Mouse (Mus musculus): Measurements from ENCODE around the gene Pygm.

Gene Pygm

DNA sequence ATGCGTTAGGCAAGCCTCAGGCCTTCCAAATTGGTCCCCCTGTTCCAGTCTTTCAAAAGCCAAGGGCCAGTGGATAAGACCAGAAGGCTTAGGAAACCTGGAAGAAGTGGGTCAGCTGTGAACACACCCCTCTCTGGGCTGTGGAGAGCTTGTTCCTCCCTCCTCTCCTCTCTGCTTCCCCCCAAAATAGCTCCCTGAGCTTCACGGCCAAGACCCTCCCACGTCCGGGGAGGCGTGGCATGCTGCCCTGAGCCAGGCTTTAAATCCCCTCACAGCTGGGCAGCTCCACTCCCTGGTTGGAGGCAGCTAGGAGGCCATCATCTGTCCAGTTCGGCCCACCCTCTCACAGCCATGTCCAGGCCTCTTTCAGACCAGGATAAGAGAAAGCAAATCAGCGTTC, at the start of gene Pygm:
Gene Pygm, plus strand, starts transcription at position 272 of the 400 bp plus-strand sequence.
- DNase-seq: peak; percentile 93

DNA sequence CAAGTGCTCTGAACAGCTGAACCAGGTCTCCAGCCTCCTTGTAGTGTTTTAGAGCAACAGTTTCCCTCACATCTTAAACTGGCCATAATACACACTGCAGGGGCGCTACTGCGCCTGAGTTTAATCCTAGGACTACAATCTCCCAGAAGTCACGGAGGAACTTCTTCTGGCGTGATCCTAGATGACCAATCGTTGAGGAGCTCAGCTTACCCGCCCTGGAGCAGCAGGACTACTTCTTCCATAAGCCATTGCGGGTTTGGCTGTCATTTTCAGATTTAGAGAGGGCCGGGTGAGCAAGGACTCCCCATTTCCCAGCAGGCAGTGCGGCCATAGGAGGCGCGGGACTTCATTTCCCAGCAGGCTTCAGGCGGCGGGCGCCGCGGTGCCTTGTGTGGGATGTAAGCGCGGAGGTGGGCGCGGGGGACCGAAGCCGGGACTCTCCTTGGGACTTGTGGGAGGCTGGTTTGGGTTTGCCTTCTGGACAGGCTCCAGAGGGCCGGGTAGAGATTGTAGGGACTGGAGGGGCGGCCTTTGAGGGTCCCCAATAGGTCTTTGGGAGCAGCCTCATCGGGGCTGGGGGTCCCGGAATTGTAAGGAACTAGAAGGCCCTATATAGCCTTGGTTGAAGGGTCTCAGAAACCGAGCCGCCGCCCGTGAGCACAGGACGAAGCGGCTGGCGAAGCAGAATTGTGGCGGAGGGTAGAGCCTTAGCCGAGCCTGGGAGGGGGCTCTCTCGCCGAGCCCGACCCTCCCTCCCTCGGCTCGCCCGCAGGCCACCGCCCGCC, 49.3 kb upstream of the Pygm start, which contains the start of gene Men1:
Gene Men1, plus strand, starts transcription at position 307 of the 785 bp plus-strand sequence.
- peak; percentile 97 for DNase-seq

GRCm38 (mm10) chr19:6335458-6335827, 48.8 kb upstream of the Pygm start:
- no peak for DNase-seq

GRCm38 (mm10) chr19:6336920-6337319, 47.3 kb upstream of the Pygm start:
- DNase-seq: no peak

DNA sequence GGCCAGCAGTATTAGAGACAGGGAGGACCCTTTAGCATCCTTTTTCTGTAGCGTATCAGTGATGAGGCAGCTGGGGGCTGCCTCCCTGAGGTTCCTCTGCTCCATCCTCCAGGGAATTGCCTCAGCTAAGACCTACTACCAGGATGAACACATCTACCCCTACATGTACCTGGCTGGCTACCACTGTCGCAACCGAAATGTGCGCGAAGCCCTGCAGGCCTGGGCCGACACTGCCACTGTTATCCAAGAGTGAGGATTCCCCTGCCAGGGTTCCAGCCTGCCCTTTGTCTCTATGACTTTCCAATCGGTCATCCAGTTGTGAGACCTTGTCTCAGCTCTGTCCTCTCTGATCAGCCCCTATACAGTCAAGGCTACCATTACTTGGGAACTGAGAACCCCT, 46.0 kb upstream of the Pygm start:
- DNase-seq: no peak

DNA sequence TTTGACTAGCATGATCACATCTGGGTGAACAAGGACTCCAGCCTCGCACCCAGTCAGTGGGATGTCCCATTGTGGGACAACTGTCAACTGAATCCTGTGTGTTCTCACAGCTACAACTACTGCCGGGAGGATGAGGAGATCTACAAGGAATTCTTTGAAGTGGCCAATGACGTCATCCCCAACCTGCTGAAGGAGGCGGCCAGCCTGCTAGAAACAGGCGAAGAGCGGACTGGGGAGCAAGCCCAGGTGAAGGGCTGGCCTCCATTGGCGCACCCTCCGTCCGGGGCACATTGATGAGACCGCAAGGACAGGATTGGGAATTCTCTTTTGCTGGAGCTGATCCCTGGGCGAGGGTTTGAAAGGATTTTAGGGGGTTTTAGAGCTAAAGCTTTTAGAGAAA, 45.5 kb upstream of the Pygm start:
- no peak for DNase-seq

GRCm38 (mm10) chr19:6339191-6339590, 45.0 kb upstream of the Pygm start:
- no peak for DNase-seq

GRCm38 (mm10) chr19:6339890-6340504, 44.2 kb upstream of the Pygm start:
- peak; percentile 77 for DNase-seq

DNA sequence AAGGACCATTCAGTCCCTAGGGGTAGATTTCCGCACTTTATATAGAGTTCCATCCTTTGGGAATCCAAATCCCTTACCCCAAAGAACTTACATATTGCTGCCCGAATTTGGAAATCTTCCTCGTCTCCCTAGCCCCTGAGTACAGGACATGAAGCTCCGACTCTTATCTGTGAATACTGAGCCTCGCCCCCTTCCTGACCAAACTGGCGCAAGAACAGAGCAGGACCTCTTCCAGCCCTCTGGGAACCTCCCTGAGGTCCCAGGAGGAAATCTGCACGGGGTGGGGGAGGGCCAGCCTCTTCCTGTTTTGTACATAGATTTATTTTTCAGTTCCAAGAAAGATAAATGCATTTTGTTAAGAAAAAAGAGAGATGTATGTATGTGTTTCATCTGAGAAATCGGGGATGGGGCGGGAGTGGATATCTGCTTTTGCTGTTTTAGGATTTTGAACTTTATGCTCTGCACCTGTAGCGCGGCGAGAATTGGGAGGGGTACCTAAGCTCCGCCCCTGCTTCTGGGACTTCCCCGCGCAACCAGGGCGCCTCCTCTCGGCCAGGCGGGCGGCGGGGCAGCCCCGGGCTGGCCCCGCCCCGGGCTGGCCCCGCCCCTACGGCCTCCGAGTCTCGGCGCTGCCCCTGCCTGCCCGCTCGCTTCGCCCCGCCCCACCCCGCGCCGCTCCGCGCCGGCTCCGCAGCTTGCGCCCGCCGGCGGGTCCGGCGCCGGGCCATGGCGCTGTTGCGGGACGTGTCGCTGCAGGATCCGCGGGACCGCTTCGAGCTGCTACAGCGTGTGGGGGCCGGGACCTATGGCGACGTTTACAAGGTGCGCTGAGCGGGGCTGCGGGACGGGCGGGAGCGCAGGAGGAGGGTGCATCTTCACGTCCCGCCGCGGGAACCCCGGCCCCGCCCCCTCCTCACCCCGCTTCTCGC, 43.4 kb upstream of the Pygm start, which contains the start of gene Map4k2:
Gene Map4k2, plus strand, starts transcription at position 612 of the 929 bp plus-strand sequence.
- DNase-seq: peak; percentile 90

DNA sequence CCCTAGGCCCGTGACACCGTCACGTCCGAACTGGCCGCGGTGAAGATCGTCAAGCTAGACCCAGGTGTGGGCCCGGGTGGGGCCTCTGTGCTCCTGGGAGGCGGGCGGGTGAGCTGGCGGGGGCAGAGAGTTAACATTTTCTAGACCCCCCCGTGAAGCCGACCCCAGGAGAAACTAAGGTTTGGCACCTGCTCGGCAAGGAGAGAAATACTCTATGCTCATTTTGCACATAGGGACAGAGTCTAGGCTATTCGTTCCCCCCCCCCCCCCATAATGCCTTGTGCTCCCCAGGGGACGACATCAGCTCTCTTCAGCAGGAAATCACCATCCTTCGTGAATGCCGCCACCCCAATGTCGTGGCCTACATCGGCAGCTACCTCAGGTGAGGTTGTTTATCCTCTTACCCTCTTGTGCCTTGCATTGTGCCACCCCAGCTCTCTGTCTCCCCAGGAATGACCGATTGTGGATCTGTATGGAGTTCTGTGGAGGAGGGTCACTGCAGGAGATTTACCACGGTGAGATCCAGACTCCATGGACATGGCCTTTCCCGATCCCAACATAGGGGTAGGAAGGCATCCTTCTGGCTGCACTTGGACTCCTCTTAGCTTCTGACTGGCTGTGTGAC, 42.6 kb upstream of the Pygm start:
- DNase-seq: no peak

- no peak for DNase-seq
Observed at GRCm38 (mm10) chr19:6342276-6342933, 41.8 kb upstream of the Pygm start.

GRCm38 (mm10) chr19:6343066-6343925, 40.9 kb upstream of the Pygm start:
- no peak for DNase-seq

DNA sequence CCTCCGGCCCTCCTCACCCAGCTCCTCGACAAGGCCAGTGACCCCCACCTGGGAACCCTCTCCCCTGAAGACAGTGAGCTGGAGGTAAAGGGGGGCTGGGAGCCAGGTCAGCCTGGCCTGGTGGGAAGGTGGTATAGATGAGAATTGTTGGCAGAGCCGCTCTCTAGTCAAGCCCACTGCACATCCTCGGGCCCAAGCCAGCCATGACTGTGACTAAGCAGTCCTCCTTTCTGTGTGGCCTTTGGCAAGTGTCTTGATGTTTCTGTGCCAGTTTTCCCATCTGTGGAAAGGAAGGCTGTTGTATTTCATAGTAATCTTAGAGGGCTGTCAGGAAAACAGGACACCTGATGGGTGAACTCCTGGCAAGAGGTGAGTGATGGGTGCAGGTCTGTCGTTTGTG, 40.2 kb upstream of the Pygm start:
- DNase-seq: no peak

DNA sequence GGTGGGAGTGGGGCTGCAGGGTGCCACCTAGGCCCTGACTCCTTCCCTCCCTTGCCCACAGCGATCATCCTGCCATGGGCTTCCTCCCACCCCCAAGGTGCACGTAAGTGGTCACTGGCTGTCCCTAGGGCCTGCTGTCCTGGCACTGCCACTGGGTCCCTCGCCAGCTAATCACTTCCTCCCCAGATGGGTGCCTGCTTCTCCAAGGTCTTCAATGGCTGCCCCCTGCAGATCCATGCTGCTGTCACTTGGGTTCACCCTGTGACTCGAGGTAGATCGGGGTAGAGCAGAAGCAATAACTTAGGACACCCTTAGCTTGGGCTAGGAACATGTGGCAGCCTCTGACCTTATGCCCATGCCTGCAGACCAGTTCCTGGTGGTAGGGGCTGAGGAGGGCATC, 38.2 kb upstream of the Pygm start:
- no peak for DNase-seq

- DNase-seq: no peak
Observed at GRCm38 (mm10) chr19:6346661-6347060, 37.5 kb upstream of the Pygm start.

DNA sequence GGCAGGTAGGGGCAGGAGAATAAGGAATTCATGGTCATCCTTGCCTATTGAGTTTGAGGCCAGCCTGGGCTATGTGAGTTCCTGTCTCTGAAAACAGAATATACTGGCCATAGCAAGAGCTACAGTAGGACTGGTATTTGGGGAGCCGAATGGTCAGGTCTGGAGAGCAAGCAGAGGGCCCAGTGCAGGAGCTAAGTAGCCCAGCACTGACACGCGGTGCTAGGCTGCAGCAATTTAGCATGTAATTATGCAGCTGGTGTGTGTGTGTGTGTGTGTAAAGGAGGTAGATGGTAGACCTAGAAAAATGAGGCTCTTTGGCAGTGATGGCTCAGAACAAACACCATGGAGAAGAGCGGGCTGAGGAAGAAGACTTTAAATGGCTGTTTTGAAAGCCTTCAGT, 36.6 kb upstream of the Pygm start:
- DNase-seq: no peak

- DNase-seq: no peak
Observed at GRCm38 (mm10) chr19:6348717-6349116, 35.5 kb upstream of the Pygm start.

DNA sequence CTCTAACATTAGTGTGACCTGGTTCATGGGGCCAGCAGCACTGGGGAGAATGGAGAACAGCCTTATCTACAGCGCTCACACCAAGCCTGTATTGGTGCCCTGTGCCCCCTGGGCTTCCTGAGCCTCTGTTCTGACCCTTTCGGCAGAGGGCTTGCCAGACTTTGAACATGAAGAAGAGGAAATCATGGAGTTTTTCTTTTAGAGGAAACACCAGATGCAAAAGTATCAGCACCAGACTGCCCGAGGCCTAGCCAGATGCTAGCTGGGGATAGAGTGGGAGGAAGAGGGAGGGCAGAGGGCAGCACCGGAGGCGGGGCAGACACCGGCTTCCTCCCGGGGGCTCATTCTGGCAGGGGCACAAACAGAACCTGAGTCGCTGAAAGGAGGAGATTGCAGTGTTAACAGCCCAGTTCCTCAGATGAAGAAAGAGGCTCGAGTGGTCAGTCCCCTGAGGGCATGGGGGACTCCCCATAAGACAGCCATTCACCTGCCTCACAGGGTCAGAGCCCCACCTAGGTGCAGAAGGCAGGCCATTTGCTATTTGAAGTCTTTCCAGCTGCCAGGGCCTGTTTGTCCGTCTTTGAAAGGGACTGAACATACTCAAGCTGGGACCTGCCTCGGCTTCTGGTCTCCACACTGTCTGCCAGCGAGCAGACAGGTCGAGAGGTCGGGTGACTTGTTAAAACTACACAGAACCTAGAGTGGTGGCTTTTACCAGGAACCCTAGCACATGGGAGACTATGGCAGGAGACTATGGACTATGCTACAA, 34.8 kb upstream of the Pygm start:
- no peak for DNase-seq

- no peak for DNase-seq
Observed at GRCm38 (mm10) chr19:6351431-6352106, 32.6 kb upstream of the Pygm start.

- no peak for DNase-seq
Observed at GRCm38 (mm10) chr19:6352107-6352505, 32.1 kb upstream of the Pygm start.
